Mouse (Mus musculus) adipocyte (in vitro differentiated cells): Measurements from ENCODE around the gene Ostf1.

Experiments
- DNase-seq: peaks from one replicate; pipeline ENCODE4 v3.0.0-alpha.2; 2016; ENCODE audit warnings: low spot score

Ostf1 gene

DNA sequence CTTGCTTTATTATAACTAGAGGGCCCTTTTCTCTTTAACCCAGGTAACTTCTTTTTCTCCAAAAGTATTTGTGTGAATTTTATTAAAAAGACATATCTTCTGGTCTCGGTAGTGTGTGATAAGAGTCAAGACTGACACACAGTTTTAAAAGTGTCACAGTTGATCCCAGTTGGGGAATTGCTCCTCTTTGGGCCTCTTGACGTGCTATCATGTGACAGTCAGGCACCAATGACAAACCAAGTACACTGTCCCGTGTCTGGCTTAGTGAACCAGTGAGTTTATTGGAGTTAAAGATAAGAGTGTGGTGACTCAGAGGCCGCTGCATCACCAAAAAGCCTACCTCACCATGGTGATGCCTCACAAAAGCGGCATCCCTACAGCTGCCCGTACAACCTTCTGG is 12.5 kb upstream of the Ostf1 start:
- no peak for DNase-seq

DNA sequence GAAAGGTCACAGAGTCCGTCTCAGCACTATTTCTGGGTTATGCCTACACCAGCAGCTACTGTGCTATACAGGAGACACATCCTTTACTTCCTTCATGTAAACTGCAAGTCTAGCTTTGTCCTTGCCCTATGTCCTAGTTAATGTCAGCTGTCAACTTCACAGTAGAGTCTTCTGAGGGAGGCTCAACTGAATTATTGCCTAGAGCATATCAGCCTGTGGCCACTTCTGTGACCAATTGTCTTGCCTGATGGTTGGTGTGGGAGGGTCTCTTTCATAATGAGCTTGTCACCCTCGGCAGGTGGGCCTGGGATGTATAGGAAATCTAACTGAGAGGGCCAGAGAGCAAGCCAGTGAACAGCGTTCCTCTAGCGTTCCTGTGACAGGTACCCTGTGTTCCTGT is 11.8 kb upstream of the Ostf1 start:
- no peak for DNase-seq

DNA sequence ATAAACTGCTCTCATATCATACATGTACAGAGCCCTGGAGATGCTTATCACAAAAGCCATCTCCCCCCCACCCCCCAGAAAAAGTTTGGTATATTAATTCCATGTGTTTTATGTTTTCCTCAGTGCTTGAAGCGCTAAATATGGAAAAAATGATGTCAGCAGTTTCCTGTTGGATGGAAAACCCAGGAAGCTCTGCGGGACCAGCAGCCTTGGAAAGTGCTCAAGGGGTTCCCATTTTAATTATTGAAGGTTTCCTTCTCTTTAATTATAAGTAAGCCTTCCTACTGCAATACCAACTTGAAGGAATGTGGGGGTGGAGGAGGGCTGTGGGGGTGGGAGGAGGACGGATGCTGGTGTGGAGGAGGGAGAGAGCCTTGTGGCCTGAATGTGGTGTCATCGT is 9.4 kb upstream of the Ostf1 start:
- no peak for DNase-seq

DNA sequence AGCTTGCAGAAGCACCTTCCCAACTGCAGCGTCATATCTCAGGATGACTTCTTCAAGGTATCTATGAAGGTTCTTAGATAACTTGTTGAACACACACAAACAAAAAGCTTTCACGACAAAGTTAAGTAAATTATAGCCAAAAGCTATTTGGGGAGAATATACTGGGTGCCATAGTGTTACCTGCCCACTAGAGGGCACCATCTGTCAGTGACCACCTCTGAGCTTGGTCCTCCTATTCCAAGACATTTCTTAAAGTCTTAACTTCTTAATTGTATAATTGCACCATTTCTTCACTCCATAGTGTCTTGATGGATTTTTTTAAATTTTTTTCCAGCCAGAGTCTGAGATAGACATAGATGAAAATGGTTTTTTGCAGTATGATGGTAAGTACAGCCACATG is 7.9 kb upstream of the Ostf1 start:
- no peak for DNase-seq

GRCm38 (mm10) chr19:18638949-18639348 is 7.3 kb upstream of the Ostf1 start:
- DNase-seq = no peak

- DNase-seq = no peak
Measured at GRCm38 (mm10) chr19:18637954-18638353, 6.3 kb upstream of the Ostf1 start.

GRCm38 (mm10) chr19:18632231-18633185 is 885 bp upstream of the Ostf1 start:
- DNase-seq = no peak

DNA sequence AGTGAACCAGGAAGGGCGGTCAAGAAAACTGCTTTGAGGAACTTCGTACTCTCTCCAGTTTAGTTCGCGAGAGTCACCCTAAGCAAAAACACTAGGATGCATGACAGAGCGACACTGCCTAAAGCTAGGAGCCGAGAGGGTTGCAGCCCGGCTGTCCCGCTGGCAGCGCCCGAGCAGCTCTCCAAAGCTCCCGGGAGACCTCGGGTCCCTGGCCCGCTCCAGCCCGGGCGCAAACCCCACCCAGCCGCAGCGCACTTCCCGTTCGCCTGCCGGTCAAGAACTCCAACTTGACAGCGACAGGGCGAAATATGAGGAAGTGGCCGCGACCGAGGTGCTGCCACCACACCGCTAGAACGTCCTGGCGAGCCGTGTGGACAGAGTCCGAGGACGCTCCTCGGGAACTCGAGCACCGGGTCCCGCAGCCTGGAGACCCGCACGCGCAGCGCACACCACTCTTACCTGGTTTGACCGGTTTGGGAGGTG is 421 bp downstream of the Ostf1 start:
- DNase-seq = peak; percentile 65

DNA sequence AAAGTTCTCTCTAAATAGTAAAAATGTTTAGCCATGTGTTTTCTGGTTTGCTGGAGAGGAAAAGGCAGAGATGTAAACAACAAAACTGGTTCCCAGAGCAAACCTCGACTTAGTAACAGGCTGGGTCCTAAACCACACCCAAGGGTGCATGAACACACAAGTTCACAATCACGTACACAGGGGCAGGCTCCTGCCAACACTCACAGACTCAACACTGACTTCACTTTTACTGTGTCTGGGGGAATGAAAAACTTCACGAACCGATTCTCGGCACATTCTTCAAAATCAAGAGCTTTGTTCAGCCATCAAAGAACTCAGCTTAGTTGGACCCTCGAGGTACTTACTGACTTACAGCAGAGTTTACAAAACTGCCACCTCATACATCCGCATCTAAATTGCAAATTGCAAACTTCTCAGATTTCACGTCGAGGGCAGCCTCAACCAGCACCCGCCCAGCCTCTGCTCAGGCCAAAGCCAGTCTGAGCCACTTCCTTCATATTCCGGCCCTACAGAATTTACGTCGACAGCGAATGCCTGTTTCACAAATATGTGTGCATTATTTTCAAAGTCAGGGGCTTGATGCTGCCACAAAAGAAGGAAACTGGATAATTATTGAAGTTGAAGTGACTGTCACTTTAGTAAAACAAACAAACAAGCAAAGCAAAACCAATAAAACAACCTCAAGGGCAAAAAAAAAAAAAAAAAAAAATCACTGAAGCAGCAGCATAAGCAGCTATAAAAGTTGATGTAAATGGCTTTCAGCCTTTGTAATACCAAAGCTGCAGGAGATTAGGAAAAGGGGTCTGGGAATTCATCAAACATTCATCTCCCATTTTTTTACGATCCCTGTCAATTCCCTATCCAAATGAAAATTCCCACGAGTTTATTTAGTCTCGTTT is 1.2 kb downstream of the Ostf1 start:
- DNase-seq = peak; percentile 80

DNA sequence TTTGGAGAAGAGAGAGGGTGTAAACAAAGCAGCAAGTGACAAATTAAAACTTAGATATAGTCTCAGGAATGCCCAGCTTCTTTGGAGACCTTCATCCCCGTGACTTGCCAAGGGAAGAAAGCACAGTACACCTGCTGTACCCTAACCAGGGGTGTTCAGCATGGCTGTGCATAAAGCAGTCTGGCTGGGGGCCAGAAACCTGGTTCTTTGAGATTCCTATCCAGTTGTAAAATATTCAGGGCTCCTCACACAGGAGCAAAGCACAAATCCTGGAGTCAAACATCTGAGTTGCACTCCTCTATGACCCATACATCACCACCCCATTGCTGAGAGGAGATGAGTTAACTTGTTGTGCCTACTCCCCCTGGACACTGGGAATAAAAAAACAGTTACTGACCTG is 2.0 kb downstream of the Ostf1 start:
- no peak for DNase-seq

GRCm38 (mm10) chr19:18623894-18624293 is 7.7 kb downstream of the Ostf1 start:
- no peak for DNase-seq

DNA sequence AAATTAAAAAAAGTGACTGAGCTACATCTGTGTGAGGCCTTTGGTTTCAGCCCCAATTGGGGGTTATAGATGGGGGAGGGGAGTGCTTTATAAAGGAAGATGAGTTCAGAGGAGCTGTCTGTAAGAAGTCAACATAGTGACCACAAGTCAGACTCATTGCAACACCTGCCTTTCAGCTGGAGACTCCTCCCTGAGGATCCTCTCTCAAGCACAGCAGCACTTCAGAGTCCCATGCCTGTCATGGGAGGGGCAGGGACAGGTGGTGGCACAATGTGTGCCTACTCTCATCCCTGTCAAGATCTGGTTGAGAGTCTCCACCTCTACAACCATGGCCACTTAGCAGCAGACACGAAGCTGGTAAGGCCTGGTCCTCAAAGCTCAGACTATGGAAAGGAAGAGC is 11.9 kb downstream of the Ostf1 start:
- DNase-seq = no peak

DNA sequence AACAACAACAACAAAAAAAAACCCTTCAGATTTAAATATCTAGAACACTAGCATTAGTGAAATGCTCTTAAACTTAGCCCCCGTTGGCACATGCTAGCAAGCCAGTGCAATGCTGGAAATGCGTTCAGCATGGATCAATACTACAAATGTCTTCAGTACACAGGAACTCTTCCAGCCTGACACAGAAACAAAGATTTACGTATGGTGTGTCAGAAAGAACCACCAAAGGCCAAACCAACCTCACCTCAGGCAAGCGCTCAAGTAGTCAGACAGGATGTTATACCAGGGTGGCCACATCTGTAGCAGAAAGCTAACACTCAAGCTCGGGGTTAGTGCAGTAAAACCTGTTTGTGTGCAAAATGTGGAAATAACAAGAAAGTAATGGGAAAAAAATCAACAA is 12.6 kb downstream of the Ostf1 start:
- DNase-seq = peak; percentile 29

- no peak for DNase-seq
Measured at GRCm38 (mm10) chr19:18617504-18617903, 14.1 kb downstream of the Ostf1 start.

- no peak for DNase-seq
Measured at GRCm38 (mm10) chr19:18615680-18616240, 15.9 kb downstream of the Ostf1 start.

DNA sequence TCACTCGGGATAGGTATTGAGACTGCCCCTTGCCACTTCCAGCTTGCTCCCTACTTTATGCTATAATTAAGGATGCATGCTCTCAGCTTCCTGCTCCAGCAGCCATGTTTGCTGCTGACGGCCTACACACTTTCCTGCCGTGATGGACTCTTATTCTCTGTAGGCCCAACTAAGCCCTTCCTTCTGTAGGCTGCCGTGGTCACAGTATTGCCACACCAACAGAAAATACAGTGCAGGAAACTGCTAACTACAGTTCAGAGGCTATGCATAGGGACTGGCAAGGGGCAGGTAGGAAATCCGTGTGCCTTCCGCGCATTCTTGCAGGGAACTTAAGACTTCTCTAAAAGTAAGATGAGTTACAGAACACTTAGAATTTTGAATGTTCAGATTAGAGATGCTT is 17.3 kb downstream of the Ostf1 start:
- DNase-seq = no peak

DNA sequence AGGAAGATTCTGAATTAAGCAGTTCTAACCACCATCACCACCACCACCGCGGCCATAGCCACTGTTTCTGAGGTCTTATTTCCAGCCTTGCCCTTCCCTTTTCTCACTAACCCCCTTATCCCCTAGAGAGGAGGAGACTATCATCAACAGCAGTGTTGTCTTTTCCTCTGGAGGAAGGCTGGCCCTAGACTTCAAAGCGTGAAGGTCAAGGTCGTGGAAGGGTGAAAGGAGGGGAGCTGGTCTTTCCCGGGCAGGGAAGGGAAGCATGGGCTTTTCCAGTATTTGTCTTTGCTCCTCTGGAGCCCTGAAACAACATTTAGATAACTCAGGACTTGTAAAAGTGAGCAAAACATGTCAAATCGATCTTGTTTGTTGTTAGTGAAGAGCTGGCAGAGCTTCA is 22.6 kb downstream of the Ostf1 start:
- no peak for DNase-seq

DNA sequence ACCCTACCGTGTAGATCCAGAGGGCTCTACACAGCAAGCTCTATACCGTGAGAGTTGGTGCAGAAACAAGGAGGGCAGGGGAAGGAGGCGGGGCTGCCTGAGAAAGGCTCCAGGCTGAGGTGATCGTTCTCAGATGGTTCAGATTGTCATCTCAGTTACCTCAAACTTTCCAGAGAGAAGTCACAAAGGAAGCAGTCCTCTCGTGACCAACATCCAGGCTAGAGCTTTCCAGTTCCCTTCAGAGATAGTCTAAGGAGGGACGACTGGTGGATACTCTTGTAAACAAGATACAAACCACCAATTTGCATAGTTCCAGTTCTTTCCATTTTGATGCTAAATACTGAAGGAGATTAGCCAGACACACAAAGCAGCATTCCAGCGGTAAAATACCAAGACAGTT is 23.7 kb downstream of the Ostf1 start:
- no peak for DNase-seq

DNA sequence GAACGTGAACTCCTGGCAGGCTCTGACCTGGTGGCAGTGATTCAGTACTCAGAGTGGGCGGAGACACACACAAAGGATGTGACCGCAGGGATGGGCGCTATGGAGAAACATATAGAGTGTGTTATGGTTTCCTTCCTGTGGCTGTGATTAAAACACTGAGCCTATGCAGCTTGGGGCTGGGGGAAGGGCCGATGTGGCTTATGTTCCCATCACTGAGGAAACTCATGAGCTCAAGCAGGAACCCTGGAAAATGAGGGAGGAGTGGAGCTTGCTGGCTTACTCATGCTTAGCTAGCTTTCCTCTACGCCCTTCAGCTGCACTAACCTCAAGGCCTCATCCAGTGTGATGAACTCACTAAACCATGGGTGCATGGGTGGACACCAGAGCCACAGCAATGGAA is 28.6 kb downstream of the Ostf1 start:
- no peak for DNase-seq

- no peak for DNase-seq
Measured at GRCm38 (mm10) chr19:18600611-18601010, 31.0 kb downstream of the Ostf1 start.

DNA sequence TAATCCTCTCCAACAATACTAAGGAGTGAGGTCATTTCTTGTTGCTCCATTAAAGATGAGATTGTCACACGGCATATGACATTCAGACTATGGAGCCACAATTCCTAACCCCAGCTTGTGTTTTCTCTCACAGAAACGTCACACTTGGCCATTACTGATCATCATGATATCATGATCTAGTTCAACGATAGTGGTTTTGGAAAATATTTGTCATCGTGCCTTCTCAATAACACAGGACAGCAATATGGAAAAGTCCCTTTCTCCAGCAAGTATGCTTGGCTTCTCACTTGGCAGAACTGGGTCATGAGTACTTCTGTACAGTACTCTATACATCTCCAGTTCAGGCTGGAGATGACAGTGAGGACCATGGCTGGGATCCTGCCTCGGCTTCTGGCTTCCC is 32.0 kb downstream of the Ostf1 start:
- no peak for DNase-seq

GRCm38 (mm10) chr19:18599051-18599450 is 32.6 kb downstream of the Ostf1 start:
- no peak for DNase-seq
